Mouse (Mus musculus): ENCODE data around the gene Ift74. TPM values are rescaled to one million over a fixed set of nuclear protein-coding genes. Genes with fewer than 3 reads are reported as not detected.
"Not testable (repeated sequence)": the region's sequence is repeated elsewhere in the genome, so short reads cannot be mapped to it uniquely, and the experiment has no call there.

Ift74 gene
- polyA plus RNA-seq, 1 experiment = not detected

- 88% methylated on average over 2 of the region's 2 CpGs for WGBS
- no peaks in the 10 kb centered on the region for H3K4me1 ChIP-seq (ENCODE audit: control insufficient read depth, insufficient read depth, low read length)
- no peak overlapping the region for H3K27ac ChIP-seq (ENCODE audit: insufficient read depth, low read depth, low read length)
- TF ChIP-seq POLR2A (IDR thresholded peaks at IDR 0.05; ENCODE audit: insufficient read depth, low read depth, low read length) = no peak
- no peak overlapping the region for H3K4me3 ChIP-seq (ENCODE audit: insufficient read depth, low read depth, low read length)
Observed at GRCm38 (mm10) chr4:94681181-94681580, 66.9 kb downstream of the Ift74 start.

- no peak for TF ChIP-seq POLR2A (IDR thresholded peaks at IDR 0.05; ENCODE audit: insufficient read depth, low read depth, low read length)
- no peak for TF ChIP-seq CTCF (IDR thresholded peaks at IDR 0.05; ENCODE audit: insufficient read depth, low read depth, low read length)
- Histone ChIP-seq H3K4me3 (ENCODE audit: insufficient read depth, low read depth, low read length) (no peak overlapping the region), H3K4me1 (ENCODE audit: control insufficient read depth, insufficient read depth, low read length) (no peaks in the 10 kb centered on the region), H3K27ac (ENCODE audit: insufficient read depth, low read depth, low read length) (no peak overlapping the region)
- WGBS = 56% methylated on average over 1 of the region's 1 CpGs
Observed at GRCm38 (mm10) chr4:94682029-94682428, 67.7 kb downstream of the Ift74 start.

DNA sequence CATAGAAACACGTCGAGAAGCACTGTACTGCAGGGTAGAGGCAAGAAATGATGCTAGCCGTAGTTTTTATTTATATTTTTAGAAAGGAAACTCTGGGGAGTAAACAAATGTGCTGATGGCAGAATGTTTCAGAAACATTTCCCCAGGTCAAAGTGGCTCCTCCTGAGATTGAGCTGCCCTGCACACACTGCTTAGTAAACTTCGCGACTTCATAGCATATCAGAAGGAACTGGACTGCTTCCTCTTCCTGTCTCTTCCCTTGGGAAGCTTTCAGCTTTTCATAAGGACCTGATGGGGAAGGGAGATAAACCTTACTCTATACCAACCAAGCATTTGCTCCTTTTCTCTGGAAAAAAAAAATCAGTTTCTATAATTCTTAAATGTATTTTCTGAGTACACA, 69.0 kb downstream of the Ift74 start:
- H3K4me1 ChIP-seq (ENCODE audit: control insufficient read depth, insufficient read depth, low read length) = no peaks in the 10 kb centered on the region
- TF ChIP-seq CTCF (IDR thresholded peaks at IDR 0.05; ENCODE audit: insufficient read depth, low read depth, low read length) = no peak
- TF ChIP-seq POLR2A (IDR thresholded peaks at IDR 0.05; ENCODE audit: insufficient read depth, low read depth, low read length) = no peak
- 87% methylated on average over 5 of the region's 5 CpGs for WGBS
- no peak overlapping the region for H3K27ac ChIP-seq (ENCODE audit: insufficient read depth, low read depth, low read length)
- H3K4me3 ChIP-seq (ENCODE audit: insufficient read depth, low read depth, low read length) = no peak overlapping the region

DNA sequence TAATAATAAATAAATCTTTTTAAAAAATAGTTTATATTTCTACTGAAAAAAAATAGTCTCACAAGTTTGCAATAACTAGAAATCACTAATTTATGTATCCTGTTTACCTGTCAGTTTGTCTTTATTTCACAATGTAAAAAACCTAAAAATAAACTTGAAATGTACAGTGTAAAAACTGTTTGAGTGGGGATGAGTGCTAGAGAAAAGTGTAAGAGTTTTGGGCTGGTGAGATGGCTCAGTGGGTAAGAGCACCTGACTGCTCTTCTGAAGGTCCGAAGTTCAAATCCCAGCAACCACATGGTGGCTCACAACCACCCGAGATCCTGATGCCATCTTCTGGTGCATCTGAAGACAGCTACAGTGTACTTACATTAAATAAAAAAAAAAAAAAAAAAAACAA, 75.5 kb downstream of the Ift74 start:
- not testable (repeated sequence) for H3K27ac ChIP-seq (ENCODE audit: insufficient read depth, low read depth, low read length); H3K4me3 ChIP-seq (ENCODE audit: insufficient read depth, low read depth, low read length); H3K4me1 ChIP-seq (ENCODE audit: control insufficient read depth, insufficient read depth, low read length)
- WGBS = 84% methylated on average over 2 of the region's 2 CpGs

DNA sequence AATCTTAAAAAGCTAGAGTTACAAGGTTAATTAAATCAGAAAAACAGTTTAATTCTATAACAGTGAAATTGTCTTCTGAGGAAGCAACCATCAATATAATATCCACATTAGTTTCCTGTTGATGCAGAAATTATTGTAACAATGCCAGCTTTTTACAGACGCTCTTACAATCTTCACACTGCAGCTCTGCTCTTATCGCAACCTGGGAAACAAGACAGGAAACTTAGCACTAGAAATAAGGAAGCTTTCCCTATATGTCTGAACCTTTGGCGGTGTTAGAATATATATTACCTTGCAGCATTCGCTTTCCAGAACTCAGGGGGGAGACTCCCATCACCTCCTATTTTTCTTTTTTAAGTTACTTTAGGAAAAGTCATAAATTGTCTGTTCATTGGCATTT, 76.8 kb downstream of the Ift74 start:
- no peak overlapping the region for H3K27ac ChIP-seq (ENCODE audit: insufficient read depth, low read depth, low read length)
- TF ChIP-seq POLR2A (IDR thresholded peaks at IDR 0.05; ENCODE audit: insufficient read depth, low read depth, low read length) = no peak
- TF ChIP-seq CTCF (IDR thresholded peaks at IDR 0.05; ENCODE audit: insufficient read depth, low read depth, low read length) = no peak
- no peaks in the 10 kb centered on the region for H3K4me1 ChIP-seq (ENCODE audit: control insufficient read depth, insufficient read depth, low read length)
- H3K4me3 ChIP-seq (ENCODE audit: insufficient read depth, low read depth, low read length) = no peak overlapping the region
- WGBS = 82% methylated on average over 4 of the region's 4 CpGs

GRCm38 (mm10) chr4:94692175-94692574, 77.9 kb downstream of the Ift74 start:
- H3K4me1 ChIP-seq (ENCODE audit: control insufficient read depth, insufficient read depth, low read length) = no peaks in the 10 kb centered on the region
- no peak overlapping the region for H3K27ac ChIP-seq (ENCODE audit: insufficient read depth, low read depth, low read length)
- TF ChIP-seq CTCF (IDR thresholded peaks at IDR 0.05; ENCODE audit: insufficient read depth, low read depth, low read length) (no peak), POLR2A (IDR thresholded peaks at IDR 0.05; ENCODE audit: insufficient read depth, low read depth, low read length) (no peak)
- no peak overlapping the region for H3K4me3 ChIP-seq (ENCODE audit: insufficient read depth, low read depth, low read length)
- 91% methylated on average over 2 of the region's 2 CpGs for WGBS

GRCm38 (mm10) chr4:94696368-94696767, 82.1 kb downstream of the Ift74 start:
- TF ChIP-seq POLR2A (IDR thresholded peaks at IDR 0.05; ENCODE audit: insufficient read depth, low read depth, low read length) (no peak), CTCF (IDR thresholded peaks at IDR 0.05; ENCODE audit: insufficient read depth, low read depth, low read length) (no peak)
- WGBS = 82% methylated on average over 3 of the region's 3 CpGs
- Histone ChIP-seq H3K4me3 (ENCODE audit: insufficient read depth, low read depth, low read length) (no peak overlapping the region), H3K27ac (ENCODE audit: insufficient read depth, low read depth, low read length) (no peak overlapping the region), H3K4me1 (ENCODE audit: control insufficient read depth, insufficient read depth, low read length) (no peaks in the 10 kb centered on the region)

DNA sequence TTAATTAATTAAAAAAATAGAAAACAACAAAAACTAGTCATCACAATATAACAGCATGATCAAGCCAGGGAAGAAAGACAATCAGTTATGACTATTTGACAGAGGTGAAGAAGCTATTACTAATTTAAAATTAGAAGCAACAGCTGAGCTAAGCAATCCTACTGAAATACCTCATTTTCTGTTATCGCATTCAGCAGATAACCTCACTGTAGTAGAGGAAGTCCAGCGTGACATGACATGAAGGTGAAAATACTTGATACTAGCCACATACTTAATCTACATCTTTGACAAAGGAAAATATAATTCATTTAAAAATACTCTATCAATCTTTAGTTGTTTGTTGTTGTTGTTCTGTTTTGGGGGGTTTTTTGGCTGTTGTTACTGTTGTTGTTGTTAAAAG, 96.7 kb downstream of the Ift74 start:
- Histone ChIP-seq H3K4me1 (ENCODE audit: control insufficient read depth, insufficient read depth, low read length) (no peaks in the 10 kb centered on the region), H3K27ac (ENCODE audit: insufficient read depth, low read depth, low read length) (no peak overlapping the region), H3K4me3 (ENCODE audit: insufficient read depth, low read depth, low read length) (no peak overlapping the region)
- WGBS = 97% methylated on average over 2 of the region's 2 CpGs
- TF ChIP-seq CTCF (IDR thresholded peaks at IDR 0.05; ENCODE audit: insufficient read depth, low read depth, low read length) (no peak), POLR2A (IDR thresholded peaks at IDR 0.05; ENCODE audit: insufficient read depth, low read depth, low read length) (no peak)

GRCm38 (mm10) chr4:94711426-94711825, 97.1 kb downstream of the Ift74 start:
- Histone ChIP-seq H3K4me1 (ENCODE audit: control insufficient read depth, insufficient read depth, low read length) (no peaks in the 10 kb centered on the region), H3K4me3 (ENCODE audit: insufficient read depth, low read depth, low read length) (no peak overlapping the region), H3K27ac (ENCODE audit: insufficient read depth, low read depth, low read length) (no peak overlapping the region)
- WGBS = 84% methylated on average over 4 of the region's 4 CpGs
- TF ChIP-seq CTCF (IDR thresholded peaks at IDR 0.05; ENCODE audit: insufficient read depth, low read depth, low read length) (no peak), POLR2A (IDR thresholded peaks at IDR 0.05; ENCODE audit: insufficient read depth, low read depth, low read length) (no peak)

DNA sequence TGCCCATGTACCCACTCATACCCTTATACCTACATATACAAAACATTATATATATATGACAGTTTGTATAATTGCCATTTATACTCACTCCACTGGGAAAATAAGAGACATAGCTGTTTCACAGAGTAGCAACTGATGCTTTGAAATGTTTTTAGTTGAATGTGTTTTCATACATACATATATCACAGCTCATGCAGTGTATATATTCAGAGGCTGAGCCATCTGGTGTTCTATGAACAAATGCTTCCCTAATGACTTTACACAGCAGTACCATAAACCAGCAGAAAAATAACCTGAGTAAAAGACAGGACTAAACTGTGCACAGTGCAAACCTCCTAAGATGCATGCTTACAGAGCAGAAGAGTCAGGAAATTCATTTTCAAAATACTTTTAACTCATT, 99.5 kb downstream of the Ift74 start:
- Histone ChIP-seq H3K27ac (ENCODE audit: insufficient read depth, low read depth, low read length) (no peak overlapping the region), H3K4me3 (ENCODE audit: insufficient read depth, low read depth, low read length) (no peak overlapping the region), H3K4me1 (ENCODE audit: control insufficient read depth, insufficient read depth, low read length) (no peaks in the 10 kb centered on the region)
- TF ChIP-seq CTCF (IDR thresholded peaks at IDR 0.05; ENCODE audit: insufficient read depth, low read depth, low read length) = no peak
- no peak for TF ChIP-seq POLR2A (IDR thresholded peaks at IDR 0.05; ENCODE audit: insufficient read depth, low read depth, low read length)
